Mouse (Mus musculus): ENCODE measurements around the gene Lurap1.

DNA sequence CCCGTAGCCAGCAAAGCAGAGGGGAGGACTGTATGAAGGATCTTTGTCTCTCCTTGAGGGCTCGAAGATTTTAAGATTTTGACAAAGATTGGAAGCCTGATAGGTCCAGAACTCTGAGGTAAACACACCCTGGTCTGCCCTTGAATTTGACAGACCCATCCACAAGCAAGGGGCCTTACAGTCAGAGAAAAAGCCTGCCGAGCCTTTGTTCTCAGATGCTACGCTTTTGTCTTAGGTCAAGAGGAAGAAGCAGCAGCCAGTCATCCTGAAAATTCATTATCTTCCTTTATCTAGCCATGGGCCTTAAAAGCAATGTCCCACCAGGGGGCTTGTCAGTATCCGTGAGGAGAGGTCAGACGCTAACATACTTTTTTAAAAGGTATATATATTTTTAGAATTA lies 23.2 kb downstream of the Lurap1 start:
- TF ChIP-seq CTCF (IDR thresholded peaks at IDR 0.05) (no peak), EP300 (IDR thresholded peaks at IDR 0.05) (no peak)

Measured in lung, postnatal 0 days (tissue).